Mouse (Mus musculus) ovary, postnatal 10 days (tissue): ENCODE measurements around the gene C130032M10Rik.

ENCODE experiments used
- DNase-seq: peaks from one replicate; pipeline ENCODE4 v3.0.0; 2022; ENCODE audit warnings: low spot score

C130032M10Rik gene

DNA sequence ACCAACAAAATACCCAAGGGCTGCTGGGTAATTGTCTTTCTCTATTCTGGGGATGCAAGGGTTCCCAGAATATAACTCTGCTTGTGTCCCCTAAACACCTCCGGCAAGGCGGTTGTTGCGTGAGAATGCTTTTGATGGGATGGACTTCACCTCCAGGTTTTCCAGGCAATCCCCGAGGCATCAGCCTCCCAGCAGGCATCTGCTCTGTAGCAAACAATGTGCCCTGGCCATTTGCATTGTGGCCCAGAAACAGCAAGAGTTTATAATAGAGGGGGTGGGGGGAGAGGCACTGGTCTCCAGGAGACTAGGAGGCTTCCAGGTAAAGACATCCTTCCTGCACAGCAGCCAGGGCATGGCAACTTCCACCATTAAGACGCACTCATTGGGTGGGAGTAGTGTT is 33.6 kb downstream of the C130032M10Rik start:
- no peak for DNase-seq

DNA sequence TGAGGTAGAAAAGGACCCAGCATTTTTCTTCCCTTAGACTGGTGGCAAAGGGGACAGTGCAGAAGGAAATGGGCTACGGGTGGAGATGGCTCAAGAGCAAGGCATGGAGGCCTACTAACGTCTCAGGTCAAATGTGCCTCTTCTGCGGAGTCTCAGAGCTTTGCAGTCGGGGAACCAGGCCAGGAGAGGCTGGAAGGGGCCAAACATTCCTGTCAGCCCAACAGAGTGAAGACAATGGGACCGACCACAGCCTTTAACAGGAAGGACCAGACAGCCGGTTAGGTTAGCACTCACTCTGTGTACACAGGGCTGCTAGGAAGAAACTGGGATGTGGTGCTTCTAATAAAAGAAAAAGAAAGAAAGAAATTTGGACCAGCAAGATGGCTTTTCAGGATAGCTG is 34.5 kb downstream of the C130032M10Rik start:
- DNase-seq: no peak

DNA sequence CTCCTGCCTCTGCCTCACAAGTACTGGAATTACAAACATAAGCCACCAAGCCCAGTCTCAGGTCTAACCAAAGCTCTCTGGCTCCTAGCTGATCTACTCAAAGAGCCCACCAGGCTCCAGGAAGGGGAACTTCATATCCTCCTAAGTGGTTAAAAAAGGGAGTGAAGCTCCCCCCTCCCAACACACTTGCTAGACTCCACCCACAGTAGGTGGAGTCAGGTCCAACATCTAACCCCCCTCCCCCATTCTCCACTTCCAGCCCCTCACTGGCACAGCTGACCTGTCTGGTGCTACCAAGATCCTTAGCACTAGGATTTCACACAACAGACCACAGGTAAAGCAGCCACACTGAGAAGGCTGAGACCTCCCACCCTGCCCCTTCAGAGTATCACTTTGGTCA is 38.3 kb downstream of the C130032M10Rik start:
- no peak for DNase-seq

DNA sequence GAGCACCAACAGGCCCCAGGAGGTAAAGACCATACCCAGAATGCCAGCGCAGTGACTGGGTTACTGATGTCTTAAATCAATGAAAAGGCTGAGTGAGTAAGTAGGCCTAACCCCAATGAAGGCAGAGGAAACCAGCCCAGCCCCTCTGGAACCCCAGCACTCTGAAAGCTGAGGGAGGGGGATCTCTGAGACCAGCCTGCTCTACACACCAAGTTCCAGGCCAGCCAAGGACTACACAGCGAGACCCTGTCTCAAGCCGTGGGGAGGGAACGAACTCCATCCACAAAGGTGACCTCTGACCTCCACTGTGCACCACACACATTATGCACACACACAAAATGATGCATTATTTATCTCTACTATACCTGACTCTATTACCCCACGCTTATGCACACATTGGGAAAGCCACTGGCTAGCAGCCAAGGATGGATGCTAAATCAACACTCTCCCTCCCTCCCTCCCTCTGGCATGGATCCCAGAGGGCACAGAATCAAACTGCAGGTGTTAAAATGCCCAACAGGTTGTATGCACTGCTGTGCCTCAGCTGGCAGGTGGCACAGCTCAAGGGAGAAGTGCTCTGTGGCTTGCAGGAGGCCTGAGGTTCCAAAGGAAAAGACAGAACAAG is 39.0 kb downstream of the C130032M10Rik start:
- no peak for DNase-seq

DNA sequence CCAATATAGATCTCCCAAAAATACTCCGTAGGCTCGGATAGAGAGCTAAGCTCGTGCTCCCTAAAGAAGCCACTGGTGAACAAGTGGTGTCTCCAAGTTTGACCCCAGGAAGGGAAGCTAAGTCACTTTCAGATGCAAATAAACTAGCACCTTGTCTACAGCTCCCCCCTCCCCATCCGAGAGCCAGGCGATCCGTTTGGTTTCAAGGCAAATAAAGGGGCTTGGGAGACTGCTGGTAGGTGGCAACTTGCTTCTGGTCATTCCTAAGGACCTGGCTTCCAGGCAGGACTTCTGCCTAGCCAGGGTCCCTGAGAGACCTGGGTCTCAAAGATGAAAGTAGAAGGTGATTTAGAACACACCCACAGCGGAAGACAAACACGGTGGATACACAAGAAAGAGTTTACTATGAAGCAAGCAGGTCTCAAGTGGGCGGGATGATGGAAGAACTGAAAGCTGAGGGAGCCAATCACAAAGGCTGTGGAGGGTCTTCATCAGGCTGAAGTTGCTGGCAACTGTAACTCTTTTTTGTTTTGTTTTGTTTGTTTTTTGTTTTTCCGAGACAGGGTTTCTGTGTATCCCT is 40.9 kb downstream of the C130032M10Rik start:
- no peak for DNase-seq

DNA sequence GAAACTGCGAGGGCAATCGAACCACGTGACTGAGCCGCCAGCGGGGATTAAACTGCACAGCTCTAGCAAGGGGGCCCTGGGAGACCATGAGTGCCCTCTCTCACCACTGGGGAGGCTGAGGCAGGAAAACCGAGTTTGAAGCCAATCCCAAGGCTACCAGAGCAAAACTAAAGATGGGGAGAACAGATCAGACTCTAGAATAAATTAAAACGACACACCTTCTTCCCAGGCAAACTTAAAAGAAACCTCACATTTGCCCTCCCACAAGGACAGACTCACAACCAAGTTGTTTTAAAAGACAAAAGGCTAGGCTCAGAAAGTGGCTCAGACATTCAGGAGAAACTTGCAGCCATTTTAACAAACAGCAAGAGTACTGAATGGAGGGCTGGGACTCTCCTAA is 41.6 kb downstream of the C130032M10Rik start:
- no peak for DNase-seq

DNA sequence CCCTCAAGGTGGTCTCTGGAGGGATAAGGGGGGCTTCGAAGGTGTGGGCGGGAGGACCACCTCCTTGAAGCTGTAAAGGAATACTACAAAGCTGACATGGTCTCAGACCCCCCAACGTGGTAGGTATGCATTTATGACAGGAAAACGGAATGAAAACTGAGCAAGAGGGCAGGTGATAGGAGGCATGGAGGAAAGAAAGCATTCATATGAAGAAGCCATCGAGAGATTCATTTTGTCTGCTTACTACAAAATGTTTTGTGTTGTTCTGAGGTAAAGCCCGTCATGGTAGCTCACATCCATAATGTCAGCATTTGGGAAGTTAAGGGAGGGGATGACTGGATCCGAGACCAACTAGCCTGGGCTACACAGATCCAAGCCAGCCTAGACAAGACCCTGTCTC is 44.6 kb downstream of the C130032M10Rik start:
- no peak for DNase-seq

DNA sequence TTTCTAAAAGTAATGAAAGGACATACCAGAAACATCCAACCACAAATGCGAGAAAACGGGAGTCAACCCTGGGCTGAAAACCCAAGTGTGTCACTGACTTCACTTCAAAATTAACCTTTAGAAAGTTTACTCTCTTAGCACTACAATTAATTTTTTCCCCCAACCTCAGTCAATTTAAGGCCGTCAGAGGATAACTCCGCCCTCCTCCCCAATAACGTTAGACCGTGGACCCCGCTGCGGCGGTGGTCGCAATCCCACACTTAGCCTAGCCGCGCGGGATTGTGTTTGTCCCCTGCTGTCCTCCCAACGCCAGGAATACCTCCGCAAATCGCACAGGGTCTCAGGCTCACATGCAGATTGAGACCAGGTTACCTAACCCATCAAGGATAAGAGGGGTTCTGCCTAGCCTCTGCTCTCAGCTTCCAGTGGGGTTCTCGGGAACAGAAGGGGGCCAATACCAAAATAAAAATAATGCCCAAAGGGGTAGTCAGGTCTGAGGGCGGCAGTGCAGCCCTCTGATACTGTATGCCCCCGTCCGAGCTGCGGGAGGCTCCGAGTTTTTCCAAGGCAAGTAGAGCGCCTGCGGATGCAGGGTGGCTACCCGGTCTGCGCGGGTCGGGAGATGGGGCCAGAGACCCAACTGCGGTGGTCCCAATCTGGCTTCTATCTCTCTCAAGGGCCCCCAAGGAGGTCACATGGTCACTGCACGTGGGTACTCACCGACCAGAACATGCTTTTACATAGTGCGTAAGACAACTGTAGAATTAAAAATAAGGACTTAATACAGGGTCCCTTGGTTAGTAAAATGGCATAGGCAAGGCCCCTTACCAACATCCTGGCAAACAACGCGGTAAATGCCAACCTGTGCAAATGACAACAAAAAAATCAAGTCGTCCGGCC is 45.5 kb downstream of the C130032M10Rik start:
- no peak for DNase-seq

DNA sequence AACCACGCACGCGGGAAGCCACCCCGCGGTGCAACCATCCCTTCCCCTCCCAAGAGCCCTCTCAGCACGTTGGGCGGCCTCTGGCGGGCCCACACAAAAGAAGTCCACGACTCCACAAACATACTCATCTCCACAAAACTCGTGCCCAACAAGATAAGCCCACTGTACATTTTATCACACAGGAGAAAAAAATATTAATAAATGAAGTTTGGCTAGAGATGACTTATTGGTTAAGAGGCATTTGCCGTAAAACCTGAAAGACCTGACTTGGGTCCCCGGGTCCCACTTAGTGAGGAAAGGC is 46.1 kb downstream of the C130032M10Rik start:
- no peak for DNase-seq

DNA sequence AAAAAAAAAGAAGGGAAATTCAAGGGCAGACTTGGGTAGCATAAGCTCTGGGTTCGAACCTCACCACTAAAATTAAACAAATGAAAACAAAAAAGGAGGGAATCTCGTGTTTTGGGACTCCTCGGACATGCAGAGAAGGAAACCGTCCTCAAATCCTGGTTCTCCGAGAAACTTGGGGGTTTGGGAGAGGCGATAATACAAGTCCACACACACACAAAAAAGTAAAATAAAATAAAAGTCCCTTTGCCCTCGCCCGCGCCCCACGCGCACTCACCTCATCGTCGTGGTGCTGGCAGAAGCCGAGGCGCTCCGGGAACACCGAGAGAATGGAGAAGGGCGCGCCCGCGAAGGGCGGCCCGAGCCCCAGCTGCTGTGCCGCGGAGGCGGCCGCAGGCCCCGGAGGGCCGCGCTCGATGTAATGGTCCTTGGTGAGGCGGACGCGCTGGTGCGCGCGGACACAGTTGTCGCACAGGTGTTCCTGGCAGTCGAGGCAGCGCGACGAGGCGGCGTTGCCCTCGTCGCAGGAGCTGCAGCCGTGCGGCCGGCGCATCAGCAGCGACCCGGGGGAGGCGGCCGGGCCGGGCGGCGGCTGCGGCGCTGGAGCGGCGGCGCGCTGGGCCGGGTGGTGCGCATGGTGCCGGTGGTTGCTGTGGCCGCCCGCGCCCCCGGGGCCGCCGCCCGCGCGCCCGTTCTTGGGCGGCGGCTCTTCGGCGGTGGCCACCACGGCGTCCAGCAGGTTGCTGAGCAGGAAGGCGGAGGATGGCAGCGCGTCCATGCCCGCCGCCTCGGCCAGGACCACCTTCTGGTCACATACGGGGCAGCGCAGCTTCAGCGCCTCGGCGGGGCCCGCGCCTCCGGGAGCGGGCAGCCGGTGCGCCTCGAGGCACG is 46.8 kb downstream of the C130032M10Rik start:
- DNase-seq: no peak

DNA sequence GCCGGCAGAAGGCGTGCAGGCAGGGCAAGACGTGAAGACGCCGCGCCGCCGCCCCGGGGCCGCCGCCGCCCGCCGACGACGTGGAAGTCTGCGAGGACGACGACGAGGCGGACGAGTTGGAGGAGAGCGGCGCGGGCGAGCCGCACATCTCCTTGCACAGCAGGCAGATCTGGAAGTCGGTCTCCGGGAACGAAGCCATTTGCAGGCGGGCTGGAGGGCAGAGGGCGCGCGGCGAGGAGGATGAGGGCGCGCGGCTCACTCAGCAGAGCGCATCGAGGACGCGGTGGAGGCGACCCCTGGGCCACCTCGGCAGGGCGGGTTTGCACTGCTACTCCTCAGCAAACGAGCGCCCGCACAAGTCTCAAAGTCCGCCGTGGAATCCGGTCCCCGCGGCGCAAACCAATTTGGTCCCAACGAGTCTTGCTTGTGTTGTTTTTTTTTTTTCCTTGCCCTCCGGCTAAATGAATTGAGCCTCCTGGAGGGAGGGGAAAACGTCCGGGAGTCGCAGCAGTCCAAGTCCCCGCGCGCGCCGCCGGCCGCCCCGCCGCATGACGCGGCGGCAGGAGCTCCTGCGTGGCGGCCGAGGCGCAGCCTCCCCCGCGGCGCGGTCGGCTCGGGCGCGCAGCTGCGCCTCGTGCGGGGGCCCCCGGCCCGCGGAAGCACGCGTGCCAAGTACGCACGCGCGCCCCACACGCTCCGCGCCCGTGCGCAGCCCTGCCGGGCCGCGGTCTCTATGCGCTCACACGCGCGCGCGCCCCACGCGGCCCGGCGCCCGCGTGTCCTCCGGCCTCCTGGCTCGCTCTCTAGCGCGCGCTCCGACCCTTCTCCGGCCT is 47.6 kb downstream of the C130032M10Rik start:
- no peak for DNase-seq

DNA sequence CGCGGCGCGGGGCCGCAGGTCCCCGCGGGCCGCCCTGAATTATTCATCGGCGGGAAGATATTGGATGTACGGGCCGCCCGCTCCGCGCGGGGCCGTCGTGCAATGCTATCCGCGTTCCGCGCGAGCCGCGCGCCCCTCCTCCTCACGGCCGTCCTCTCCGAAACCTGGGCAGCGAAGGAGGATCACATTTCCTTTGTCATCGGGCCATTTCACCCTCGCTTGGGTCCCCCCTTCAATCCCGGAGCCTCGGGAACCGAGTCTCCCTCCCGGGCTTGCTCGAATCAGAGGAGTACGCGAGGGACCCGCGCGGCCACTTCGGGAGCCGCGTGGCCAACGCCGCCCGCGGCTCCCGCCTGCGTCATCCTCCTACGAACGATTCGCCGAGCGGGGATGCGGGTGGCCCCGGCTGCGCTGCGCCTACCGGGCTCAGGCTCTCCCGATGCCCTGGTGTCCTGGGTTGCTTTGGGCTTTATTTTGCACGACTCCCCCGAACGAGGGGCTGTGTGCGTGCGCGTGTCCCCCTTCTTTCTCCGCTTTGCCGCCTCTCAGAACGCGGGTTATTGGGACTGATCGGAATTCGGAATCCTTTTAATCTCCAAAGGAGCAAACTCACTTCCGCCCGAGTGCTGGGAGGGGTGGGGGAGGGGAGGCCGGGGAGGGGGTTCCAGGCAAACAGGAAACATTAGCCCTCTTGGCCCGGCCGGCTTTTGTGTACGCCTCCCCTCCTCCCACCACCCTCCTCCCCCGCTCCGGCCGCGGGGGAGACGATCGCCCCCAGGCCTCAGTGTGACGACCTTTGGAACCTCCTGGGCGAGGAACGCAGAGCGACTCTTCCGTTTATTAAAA is 48.5 kb downstream of the C130032M10Rik start, which contains the start of gene Trim71:
Gene Trim71 (minus strand): TSS at position 609 of the 846 bp plus-strand sequence.
- no peak for DNase-seq

DNA sequence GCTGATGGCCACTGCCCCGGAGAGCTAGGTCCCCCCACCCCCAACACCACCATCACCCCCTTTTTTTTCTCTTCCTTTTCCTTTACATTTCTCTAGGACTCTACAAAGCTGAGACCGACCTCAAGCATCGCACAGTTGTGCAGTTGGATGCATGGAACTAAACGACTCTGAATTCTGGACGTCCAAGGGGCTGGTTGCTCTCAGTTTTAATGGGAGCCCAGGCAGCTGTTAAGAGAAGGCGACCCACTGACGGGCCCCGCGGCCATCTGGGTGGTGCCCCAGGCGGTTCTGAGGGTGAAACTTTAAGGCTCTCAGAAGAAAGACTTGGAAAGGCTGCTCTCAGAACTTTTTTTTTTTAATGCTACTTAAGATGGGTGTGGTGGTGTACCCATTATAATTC is 49.2 kb downstream of the C130032M10Rik start:
- no peak for DNase-seq
